Mouse (Mus musculus) gastrocnemius, postnatal 14 days (tissue): ENCODE measurements around the gene Npdc1. TPM values are rescaled to one million over a fixed set of nuclear protein-coding genes. Genes with fewer than 3 reads are reported as not detected.

Experiments
- DNase-seq: peaks from one replicate; pipeline ENCODE4 v3.0.0; 2021; ENCODE audit warnings: mixed read lengths
- intact Hi-C: fragments of 180-260 bp; cut with DNase I; formaldehyde crosslinking; loops from one replicate; pipeline ENCODE4 v1.15.1; 2025; ENCODE audit warnings: low total_unique reads
- long read RNA-seq, 2 experiments: library from polyadenylated mRNA; stranded (forward); transcript quantifications; one replicate each; pipeline ENCODE4 v2.0.0; 2021
- total RNA-seq, 2 experiments: library from RNA; stranded (reverse); gene quantifications; 2 replicates each; pipeline ENCODE4 v1.2.3; 2021

Npdc1 gene
- total RNA-seq, result 10 to 100 TPM; 24.0 to 28.1 TPM
- long read RNA-seq, experiment 1, transcript Npdc1-202 (9 exons, 1,485 nt), result major isoform, 12 of 25 reads
- long read RNA-seq, experiment 1, partial matches to known transcripts, result 2 of 25 reads
- long read RNA-seq, experiment 1, other reads (novel, unspliced or antisense), result 11 of 25 reads
- long read RNA-seq, experiment 2, transcript Npdc1-202 (9 exons, 1,485 nt), result major isoform, 11 of 17 reads
- long read RNA-seq, experiment 2, partial matches to known transcripts, result 1 of 17 reads
- long read RNA-seq, experiment 2, other reads (novel, unspliced or antisense), result 4 of 17 reads

- DNase-seq, result no peak
- intact Hi-C loops, result loop anchor here (2.0 kb wide), 1 partner anchor 16 kb away; no protein-coding TSS in a partner anchor
Measured at GRCm38 (mm10) chr2:25399051-25399450, at the start of gene Npdc1. Gene Npdc1 (plus strand): TSS chr2:25399351.

- intact Hi-C loops, result no loop called here
- no peak for DNase-seq
Measured at GRCm38 (mm10) chr2:25349499-25349898, 49.7 kb upstream of the Npdc1 start.

GRCm38 (mm10) chr2:25350701-25351100 is 48.5 kb upstream of the Npdc1 start:
- no peak for DNase-seq

GRCm38 (mm10) chr2:25354211-25354610 is 44.9 kb upstream of the Npdc1 start:
- intact Hi-C loops, result no loop called here
- no peak for DNase-seq

More at GRCm38 (mm10) chr2:25350701-25351100, 48.5 kb upstream of the Npdc1 start:
- intact Hi-C loops, result no loop called here

- intact Hi-C loops, result no loop called here
- no peak for DNase-seq
Measured at GRCm38 (mm10) chr2:25355419-25356066, 43.6 kb upstream of the Npdc1 start.

GRCm38 (mm10) chr2:25356208-25357079 is 42.7 kb upstream of the Npdc1 start, which contains the start of gene Dpp7:
Gene Dpp7 (minus strand): TSS chr2:25356359.
- intact Hi-C loops, result no loop called here
- peak; percentile 84 for DNase-seq

GRCm38 (mm10) chr2:25359848-25360247 is 39.3 kb upstream of the Npdc1 start:
- DNase-seq, result no peak
- intact Hi-C loops, result no loop called here

- DNase-seq, result no peak
Measured at GRCm38 (mm10) chr2:25363478-25364178, 35.5 kb upstream of the Npdc1 start.

GRCm38 (mm10) chr2:25364313-25364712 is 34.8 kb upstream of the Npdc1 start:
- intact Hi-C loops, result no loop called here
- no peak for DNase-seq

More at GRCm38 (mm10) chr2:25363478-25364178, 35.5 kb upstream of the Npdc1 start:
- intact Hi-C loops, result no loop called here

- intact Hi-C loops, result no loop called here
Measured at GRCm38 (mm10) chr2:25364761-25365090, 34.4 kb upstream of the Npdc1 start.

GRCm38 (mm10) chr2:25365091-25365761 is 33.9 kb upstream of the Npdc1 start, which contains the start of gene Uap1l1:
Gene Uap1l1 (minus strand): TSS chr2:25365682.
- intact Hi-C loops, result no loop called here
- DNase-seq, result peak; percentile 88

More at GRCm38 (mm10) chr2:25364761-25365090, 34.4 kb upstream of the Npdc1 start:
- no peak for DNase-seq

- DNase-seq, result no peak
- intact Hi-C loops, result no loop called here
Measured at GRCm38 (mm10) chr2:25369996-25370395, 29.2 kb upstream of the Npdc1 start.

GRCm38 (mm10) chr2:25371764-25372643 is 27.1 kb upstream of the Npdc1 start, which contains the start of gene Sapcd2:
Gene Sapcd2 (plus strand): TSS chr2:25372321.
- intact Hi-C loops, result no loop called here
- peak; percentile 83 for DNase-seq

- no peak for DNase-seq
- intact Hi-C loops, result no loop called here
Measured at GRCm38 (mm10) chr2:25372644-25373391, 26.3 kb upstream of the Npdc1 start.

- intact Hi-C loops, result no loop called here
- DNase-seq, result no peak
Measured at GRCm38 (mm10) chr2:25373431-25373830, 25.7 kb upstream of the Npdc1 start.

- intact Hi-C loops, result no loop called here
- DNase-seq, result peak; percentile 60
Measured at GRCm38 (mm10) chr2:25376589-25376988, 22.6 kb upstream of the Npdc1 start.

- no peak for DNase-seq
- intact Hi-C loops, result no loop called here
Measured at GRCm38 (mm10) chr2:25384492-25384891, 14.7 kb upstream of the Npdc1 start.
